Mouse (Mus musculus): ENCODE results near the gene C4b. TPM values are rescaled to one million over a fixed set of nuclear protein-coding genes. Genes with fewer than 3 reads are reported as not detected.

Gene C4b
- total RNA-seq, 1 experiment, result 0.45 TPM

GRCm38 (mm10) chr17:34700671-34701071 is 43.0 kb downstream of the C4b start:
- no peaks in the 10 kb centered on the region for H3K36me3 ChIP-seq (ENCODE audit: control insufficient read depth, insufficient read depth, low read length, poor library complexity, severe bottlenecking)
- DNase-seq (ENCODE audit: low read depth, low spot score), result no peak
- no peaks in the 10 kb centered on the region for H3K4me1 ChIP-seq (ENCODE audit: control insufficient read depth in 2 of 2, insufficient read depth in 2 of 2, low read length in 2 of 2, poor library complexity in 1 of 2)
- no peak for TF ChIP-seq CHD2 (IDR thresholded peaks at IDR 0.05; ENCODE audit: low read depth, low read length)
- no peak for TF ChIP-seq MAFK (IDR thresholded peaks at IDR 0.05; ENCODE audit: insufficient read depth, low read depth, low read length)
- TF ChIP-seq ZC3H11A (IDR thresholded peaks at IDR 0.05; ENCODE audit: borderline replicate concordance, low read depth, low read length), result no peak
- no peak for TF ChIP-seq HCFC1 (IDR thresholded peaks at IDR 0.05; ENCODE audit: borderline replicate concordance, insufficient read depth, low read length)
- TF ChIP-seq ZNF384 (IDR thresholded peaks at IDR 0.05; ENCODE audit: low read depth, low read length), result no peak
- in situ Hi-C loops (cut with MboI; ENCODE audit: low sequenced_read_pairs in 2 of 2, unreplicated experiment in 2 of 2), result no loop called here
- H3K4me3 ChIP-seq (ENCODE audit: insufficient read depth in 1 of 2, low read depth in 1 of 2, low read length in 2 of 2, poor library complexity in 1 of 2, severe bottlenecking in 1 of 2), result no peak overlapping the region
- H3K9me3 ChIP-seq (ENCODE audit: control insufficient read depth, insufficient read depth, low read depth, low read length), result no peaks in the 10 kb centered on the region
- H3K9ac ChIP-seq (ENCODE audit: insufficient read depth, low read depth, low read length, poor library complexity, severe bottlenecking), result no peak overlapping the region
- H3K27ac ChIP-seq (ENCODE audit: insufficient read depth, low read depth, low read length, poor library complexity, severe bottlenecking), result no peak overlapping the region

GRCm38 (mm10) chr17:34699575-34700408 is 43.9 kb downstream of the C4b start:
- in situ Hi-C loops (cut with MboI; ENCODE audit: low sequenced_read_pairs in 2 of 2, unreplicated experiment in 2 of 2), result no loop called here
- H3K4me3 ChIP-seq (ENCODE audit: insufficient read depth in 1 of 2, low read depth in 1 of 2, low read length in 2 of 2, poor library complexity in 1 of 2, severe bottlenecking in 1 of 2), result no peak overlapping the region
- no peak for TF ChIP-seq ZNF384 (IDR thresholded peaks at IDR 0.05; ENCODE audit: low read depth, low read length)
- no peak for DNase-seq (ENCODE audit: low read depth, low spot score)
- no peak overlapping the region for H3K9ac ChIP-seq (ENCODE audit: insufficient read depth, low read depth, low read length, poor library complexity, severe bottlenecking)
- no peaks in the 10 kb centered on the region for H3K36me3 ChIP-seq (ENCODE audit: control insufficient read depth, insufficient read depth, low read length, poor library complexity, severe bottlenecking)
- no peaks in the 10 kb centered on the region for H3K4me1 ChIP-seq (ENCODE audit: control insufficient read depth in 2 of 2, insufficient read depth in 2 of 2, low read length in 2 of 2, poor library complexity in 1 of 2)
- no peaks in the 10 kb centered on the region for H3K9me3 ChIP-seq (ENCODE audit: control insufficient read depth, insufficient read depth, low read depth, low read length)
- H3K27ac ChIP-seq (ENCODE audit: insufficient read depth, low read depth, low read length, poor library complexity, severe bottlenecking), result no peak overlapping the region

GRCm38 (mm10) chr17:34692906-34693305 is 50.8 kb downstream of the C4b start:
- H3K9me3 ChIP-seq (ENCODE audit: control insufficient read depth, insufficient read depth, low read depth, low read length), result no peaks in the 10 kb centered on the region
- no peak overlapping the region for H3K27ac ChIP-seq (ENCODE audit: insufficient read depth, low read depth, low read length, poor library complexity, severe bottlenecking)
- H3K9ac ChIP-seq (ENCODE audit: insufficient read depth, low read depth, low read length, poor library complexity, severe bottlenecking), result no peak overlapping the region
- TF ChIP-seq MAFK (IDR thresholded peaks at IDR 0.05; ENCODE audit: insufficient read depth, low read depth, low read length), result no peak
- TF ChIP-seq ZC3H11A (IDR thresholded peaks at IDR 0.05; ENCODE audit: borderline replicate concordance, low read depth, low read length), result no peak
- no peak for TF ChIP-seq HCFC1 (IDR thresholded peaks at IDR 0.05; ENCODE audit: borderline replicate concordance, insufficient read depth, low read length)
- no peak for TF ChIP-seq CHD2 (IDR thresholded peaks at IDR 0.05; ENCODE audit: low read depth, low read length)
- no peak for TF ChIP-seq ZNF384 (IDR thresholded peaks at IDR 0.05; ENCODE audit: low read depth, low read length)
- H3K4me1 ChIP-seq (ENCODE audit: control insufficient read depth in 2 of 2, insufficient read depth in 2 of 2, low read length in 2 of 2, poor library complexity in 1 of 2), result no peaks in the 10 kb centered on the region
- H3K4me3 ChIP-seq (ENCODE audit: insufficient read depth in 1 of 2, low read depth in 1 of 2, low read length in 2 of 2, poor library complexity in 1 of 2, severe bottlenecking in 1 of 2), result no peak overlapping the region
- in situ Hi-C loops (cut with MboI; ENCODE audit: low sequenced_read_pairs in 2 of 2, unreplicated experiment in 2 of 2), result no loop called here
- DNase-seq (ENCODE audit: low read depth, low spot score), result no peak
- no peaks in the 10 kb centered on the region for H3K36me3 ChIP-seq (ENCODE audit: control insufficient read depth, insufficient read depth, low read length, poor library complexity, severe bottlenecking)

- in situ Hi-C loops (cut with MboI; ENCODE audit: low sequenced_read_pairs in 2 of 2, unreplicated experiment in 2 of 2), result no loop called here
Observed at GRCm38 (mm10) chr17:34690458-34690857, 53.2 kb downstream of the C4b start.

More at GRCm38 (mm10) chr17:34690458-34690857, 53.2 kb downstream of the C4b start:
- Histone ChIP-seq H3K36me3 (ENCODE audit: control insufficient read depth, insufficient read depth, low read length, poor library complexity, severe bottlenecking) (no peaks in the 10 kb centered on the region), H3K4me3 (ENCODE audit: insufficient read depth in 1 of 2, low read depth in 1 of 2, low read length in 2 of 2, poor library complexity in 1 of 2, severe bottlenecking in 1 of 2) (no peak overlapping the region), H3K4me1 (ENCODE audit: control insufficient read depth in 2 of 2, insufficient read depth in 2 of 2, low read length in 2 of 2, poor library complexity in 1 of 2) (no peaks in the 10 kb centered on the region), H3K9me3 (ENCODE audit: control insufficient read depth, insufficient read depth, low read depth, low read length) (no peaks in the 10 kb centered on the region), H3K27ac (ENCODE audit: insufficient read depth, low read depth, low read length, poor library complexity, severe bottlenecking) (no peak overlapping the region), H3K9ac (ENCODE audit: insufficient read depth, low read depth, low read length, poor library complexity, severe bottlenecking) (no peak overlapping the region)
- no peak for DNase-seq (ENCODE audit: low read depth, low spot score)
- TF ChIP-seq CHD2 (IDR thresholded peaks at IDR 0.05; ENCODE audit: low read depth, low read length) (no peak), MAFK (IDR thresholded peaks at IDR 0.05; ENCODE audit: insufficient read depth, low read depth, low read length) (no peak), HCFC1 (IDR thresholded peaks at IDR 0.05; ENCODE audit: borderline replicate concordance, insufficient read depth, low read length) (no peak), ZC3H11A (IDR thresholded peaks at IDR 0.05; ENCODE audit: borderline replicate concordance, low read depth, low read length) (no peak), ZNF384 (IDR thresholded peaks at IDR 0.05; ENCODE audit: low read depth, low read length) (no peak)
